Mouse (Mus musculus): Measurements from ENCODE around the gene Zfp975.
"Not testable (repeated sequence)": the region's sequence is repeated elsewhere in the genome, so short reads cannot be mapped to it uniquely, and the experiment has no call there.

The Zfp975 gene

GRCm38 (mm10) chr7:42692362-42693158 lies at the start of gene Zfp975:
TSS of gene Zfp975 (minus strand) at chr7:42692742.
- DNase-seq (ENCODE audit: low spot score), result peak; percentile 68

GRCm38 (mm10) chr7:42738536-42739210 lies 46.1 kb upstream of the Zfp975 start:
- no peak for DNase-seq (ENCODE audit: low spot score)

GRCm38 (mm10) chr7:42726917-42727316 lies 34.4 kb upstream of the Zfp975 start, which contains the start of gene Gm17067:
TSS of gene Gm17067 (minus strand) at chr7:42727017.
- not testable (repeated sequence) for DNase-seq (ENCODE audit: low spot score)

GRCm38 (mm10) chr7:42693251-42693650 lies 709 bp upstream of the Zfp975 start:
- DNase-seq (ENCODE audit: low spot score), result peak; percentile 2

GRCm38 (mm10) chr7:42680081-42680480 lies 12.5 kb downstream of the Zfp975 start:
- not testable (repeated sequence) for DNase-seq (ENCODE audit: low spot score)

- DNase-seq (ENCODE audit: low spot score), result not testable (repeated sequence)
Measured at GRCm38 (mm10) chr7:42679646-42680045, 12.9 kb downstream of the Zfp975 start.

GRCm38 (mm10) chr7:42660140-42660539 lies 32.4 kb downstream of the Zfp975 start:
- DNase-seq (ENCODE audit: low spot score), result not testable (repeated sequence)

GRCm38 (mm10) chr7:42655211-42655610 lies 37.3 kb downstream of the Zfp975 start:
- DNase-seq (ENCODE audit: low spot score), result not testable (repeated sequence)

GRCm38 (mm10) chr7:42643120-42643620 lies 49.4 kb downstream of the Zfp975 start:
- not testable (repeated sequence) for DNase-seq (ENCODE audit: low spot score)

- peak; percentile 29 for DNase-seq (ENCODE audit: low spot score)
Measured at GRCm38 (mm10) chr7:42642152-42643115, 50.1 kb downstream of the Zfp975 start, which contains the start of gene Zfp976. TSS of gene Zfp976 (minus strand) at chr7:42642588.

GRCm38 (mm10) chr7:42631031-42631430 lies 61.5 kb downstream of the Zfp975 start:
- not testable (repeated sequence) for DNase-seq (ENCODE audit: low spot score)

Data from ovary, postnatal 10 days (tissue).